Mouse (Mus musculus) ovary, adult 18-20 months (tissue): ENCODE results near the gene Sgtb.
A peak's percentile ranks its signal among the peaks of the same experiment; 100 is the strongest.

Source experiments
- DNase-seq: peaks from one replicate; pipeline ENCODE4 v3.0.0; 2022; ENCODE audit warnings: low spot score, mixed read lengths

Gene Sgtb

GRCm38 (mm10) chr13:104109288-104109815 lies at the start of gene Sgtb, which contains the start of gene Nln:
Gene Sgtb, plus strand, starts transcription at chr13:104109741.
Gene Nln, minus strand, starts transcription at chr13:104109614.
- peak; percentile 83 for DNase-seq

GRCm38 (mm10) chr13:104060231-104060630 lies 49.3 kb upstream of the Sgtb start:
- DNase-seq: no peak

- no peak for DNase-seq
Observed at GRCm38 (mm10) chr13:104061975-104062750, 47.4 kb upstream of the Sgtb start.

- DNase-seq: no peak
Observed at GRCm38 (mm10) chr13:104063061-104063460, 46.5 kb upstream of the Sgtb start.

- no peak for DNase-seq
Observed at GRCm38 (mm10) chr13:104065649-104066347, 43.7 kb upstream of the Sgtb start.

GRCm38 (mm10) chr13:104069216-104069615 lies 40.3 kb upstream of the Sgtb start:
- no peak for DNase-seq

GRCm38 (mm10) chr13:104070703-104071102 lies 38.8 kb upstream of the Sgtb start:
- no peak for DNase-seq

GRCm38 (mm10) chr13:104072351-104072750 lies 37.2 kb upstream of the Sgtb start:
- DNase-seq: no peak

GRCm38 (mm10) chr13:104074230-104074629 lies 35.3 kb upstream of the Sgtb start:
- DNase-seq: no peak

- DNase-seq: no peak
Observed at GRCm38 (mm10) chr13:104074731-104075130, 34.8 kb upstream of the Sgtb start.

GRCm38 (mm10) chr13:104076993-104077392 lies 32.5 kb upstream of the Sgtb start:
- no peak for DNase-seq

- DNase-seq: no peak
Observed at GRCm38 (mm10) chr13:104082504-104082903, 27.0 kb upstream of the Sgtb start.

GRCm38 (mm10) chr13:104084600-104084999 lies 24.9 kb upstream of the Sgtb start:
- DNase-seq: no peak

GRCm38 (mm10) chr13:104089387-104089786 lies 20.2 kb upstream of the Sgtb start:
- DNase-seq: no peak

GRCm38 (mm10) chr13:104091734-104092133 lies 17.8 kb upstream of the Sgtb start:
- no peak for DNase-seq

- DNase-seq: no peak
Observed at GRCm38 (mm10) chr13:104094531-104095385, 14.8 kb upstream of the Sgtb start.

GRCm38 (mm10) chr13:104095955-104096354 lies 13.6 kb upstream of the Sgtb start:
- no peak for DNase-seq

- no peak for DNase-seq
Observed at GRCm38 (mm10) chr13:104097190-104097589, 12.4 kb upstream of the Sgtb start.

- no peak for DNase-seq
Observed at GRCm38 (mm10) chr13:104100416-104100815, 9.1 kb upstream of the Sgtb start.

- DNase-seq: no peak
Observed at GRCm38 (mm10) chr13:104101606-104102235, 7.8 kb upstream of the Sgtb start.

GRCm38 (mm10) chr13:104108651-104109287 lies 772 bp upstream of the Sgtb start:
- no peak for DNase-seq
